Mouse (Mus musculus): ENCODE measurements at regions not wholly inside any gene's neighbourhood (a gene's known extent, or its start where the extent isn't known, plus 50 kb on each side); places are given as distances from the start of the nearest gene placed in this dataset.

DNA sequence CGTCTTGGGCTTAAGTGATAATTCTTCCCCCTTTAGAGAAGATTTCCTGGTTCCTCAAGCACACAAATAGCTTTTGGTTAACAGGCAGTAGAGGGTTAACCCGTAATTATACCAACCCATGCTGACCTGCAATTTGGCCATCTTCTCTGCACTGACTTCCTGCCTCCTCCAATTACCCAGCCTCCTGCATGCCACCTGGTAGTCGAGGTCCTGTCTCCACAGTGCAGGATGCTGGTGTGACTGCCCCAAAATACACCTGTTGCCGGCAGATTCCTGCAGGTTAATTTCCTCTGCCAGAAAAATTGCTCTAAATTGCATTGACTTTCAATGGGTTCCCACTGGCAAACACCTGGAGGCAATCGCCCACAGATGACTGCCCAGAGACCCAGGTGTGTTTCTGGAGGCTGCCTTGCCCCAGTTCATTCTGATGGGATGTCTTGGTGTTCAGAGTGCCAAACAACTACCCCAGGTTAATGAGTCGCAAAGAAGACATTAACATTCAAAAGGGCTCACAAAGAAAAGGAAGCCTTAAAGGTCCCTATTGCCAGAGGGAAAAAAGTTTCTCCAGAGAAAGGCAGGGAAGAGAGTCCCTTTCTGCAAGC lies 591.5 kb upstream of the Ptbp2 start:
- TF ChIP-seq CTCF (IDR thresholded peaks at IDR 0.05; ENCODE audit: low read depth), result no peak
- TF ChIP-seq EP300 (IDR thresholded peaks at IDR 0.05; ENCODE audit: low read depth), result no peak
